Mouse (Mus musculus): ENCODE results near the gene Zfp839.
"Not testable (repeated sequence)": the region's sequence is repeated elsewhere in the genome, so short reads cannot be mapped to it uniquely, and the experiment has no call there.

Gene Zfp839

GRCm38 (mm10) chr12:110840348-110841198, 9.5 kb upstream of the Zfp839 start, which contains the start of gene Mok:
Mok (minus strand) TSS chr12:110840939.
- DNase-seq (ENCODE audit: low read depth): peak; percentile 84

GRCm38 (mm10) chr12:110841731-110842493, 8.1 kb upstream of the Zfp839 start:
- DNase-seq (ENCODE audit: low read depth): no peak

GRCm38 (mm10) chr12:110843194-110844048, 6.6 kb upstream of the Zfp839 start:
- peak; percentile 81 for DNase-seq (ENCODE audit: low read depth)

DNA sequence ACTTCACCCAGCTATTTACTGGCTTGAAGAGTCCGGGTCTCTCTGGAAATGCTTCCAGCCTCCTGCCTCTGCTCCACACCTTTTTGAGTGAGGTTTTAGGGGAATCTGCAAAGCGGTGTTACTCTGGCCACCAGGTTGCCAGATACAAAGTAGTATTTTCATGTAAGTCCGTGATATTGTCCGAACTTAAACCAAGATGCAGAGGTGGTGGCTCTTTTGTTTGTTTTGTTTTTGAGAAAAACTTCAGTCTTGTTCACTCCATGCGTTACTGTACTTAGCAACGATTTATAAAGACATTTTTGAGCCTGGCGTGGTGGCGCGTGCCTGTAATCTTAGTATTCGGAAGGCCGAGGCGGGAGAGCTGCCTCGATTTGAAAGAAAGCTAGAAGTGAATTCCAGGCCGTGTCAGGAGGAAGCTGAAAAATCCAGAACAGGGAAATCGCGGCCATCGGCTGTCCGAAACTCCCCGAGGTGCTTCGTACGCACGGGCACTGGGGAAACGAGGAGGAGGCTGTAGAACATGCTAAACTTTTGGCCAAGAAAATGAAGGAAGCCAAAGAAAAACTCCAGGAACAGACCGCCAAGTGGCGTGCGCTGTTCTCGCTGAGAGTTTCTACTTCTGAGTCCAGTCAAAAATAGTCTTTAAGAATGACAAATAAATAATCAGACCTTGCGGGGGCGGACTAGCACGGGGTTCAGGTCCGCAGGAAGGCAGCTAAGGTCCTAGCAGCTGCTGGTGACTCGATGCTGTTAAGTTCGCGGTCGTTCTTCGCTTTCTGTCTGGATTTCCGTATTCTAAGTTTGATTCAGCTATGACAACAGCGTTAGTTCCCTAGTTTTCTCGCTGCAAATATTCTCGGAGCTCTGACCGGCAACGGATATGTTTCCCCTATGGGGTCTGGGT, 5.6 kb upstream of the Zfp839 start:
- DNase-seq (ENCODE audit: low read depth): no peak

DNA sequence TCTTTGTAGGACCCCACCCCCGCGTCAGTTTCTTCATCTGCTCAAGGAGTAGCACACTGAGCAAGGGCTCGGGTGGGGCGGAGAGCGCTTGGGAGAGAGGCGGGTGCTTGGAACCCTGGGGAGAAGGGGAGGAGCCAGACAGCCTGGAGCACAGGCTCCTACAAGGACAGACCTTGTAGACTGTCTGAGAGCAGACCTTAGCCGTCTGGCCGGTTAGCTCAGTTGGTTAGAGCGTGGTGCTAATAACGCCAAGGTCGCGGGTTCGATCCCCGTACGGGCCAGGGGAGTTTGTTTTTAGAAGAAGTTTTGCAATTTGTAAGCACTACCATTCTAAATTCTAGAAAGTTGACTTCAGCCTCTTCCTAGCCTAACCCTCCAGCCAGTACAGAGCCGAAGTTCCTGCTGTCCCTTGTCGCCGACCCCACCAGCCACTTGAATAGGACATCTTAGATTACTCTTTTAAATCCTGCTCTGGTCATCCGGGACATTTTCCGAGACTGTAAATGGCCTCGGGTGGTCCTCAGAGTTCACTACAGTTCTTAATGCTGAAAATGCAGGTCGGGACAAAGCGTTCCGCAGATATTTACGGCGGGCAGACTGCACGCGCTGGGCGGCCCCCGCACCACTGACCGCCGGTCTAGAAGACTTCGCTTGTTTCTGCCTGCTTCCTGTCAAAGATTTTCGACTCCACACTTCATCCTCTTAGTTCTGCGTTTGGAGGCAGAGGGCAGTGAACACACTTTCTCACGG, 4.7 kb upstream of the Zfp839 start:
- DNase-seq (ENCODE audit: low read depth): peak; percentile 97

- DNase-seq (ENCODE audit: low read depth): no peak
Observed at GRCm38 (mm10) chr12:110846191-110846765, 3.8 kb upstream of the Zfp839 start.

DNA sequence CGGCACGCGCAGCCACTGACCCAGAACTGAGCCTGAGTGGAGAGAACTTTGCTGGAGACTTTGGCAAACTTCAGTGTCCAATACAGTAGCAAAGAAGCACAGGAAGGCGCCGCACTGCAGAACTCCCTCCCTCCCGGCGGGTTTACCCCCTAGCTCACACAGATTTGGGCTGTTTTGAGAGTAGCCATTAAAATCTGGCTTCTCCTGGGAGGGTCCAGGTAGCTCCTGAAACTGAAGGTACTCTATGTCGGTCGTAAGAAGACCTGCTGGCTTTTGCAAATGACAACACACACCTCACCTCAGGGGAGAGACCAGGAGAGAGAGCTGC, 840 bp downstream of the Zfp839 start:
- no peak for DNase-seq (ENCODE audit: low read depth)

GRCm38 (mm10) chr12:110851414-110851813, 1.4 kb downstream of the Zfp839 start:
- peak; percentile 55 for DNase-seq (ENCODE audit: low read depth)

DNA sequence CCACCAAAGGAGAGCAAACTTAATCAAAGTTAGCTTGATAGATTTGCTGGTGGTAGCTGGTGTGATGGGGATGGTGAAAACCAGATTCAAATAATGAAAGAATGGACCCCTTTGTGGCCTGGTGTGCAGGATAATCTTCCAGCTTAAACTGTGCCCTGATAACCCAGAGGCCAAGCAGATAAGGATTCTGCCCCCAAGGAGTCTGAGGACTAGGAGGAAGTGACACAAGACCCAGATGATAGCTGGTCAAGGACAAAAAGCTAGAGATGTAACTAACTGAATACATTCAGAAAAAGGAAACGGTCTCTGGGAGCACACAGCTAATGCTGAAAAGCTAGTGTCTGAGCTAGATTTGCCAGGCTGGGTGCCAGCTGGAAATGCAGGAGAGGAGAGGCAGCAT, 1.9 kb downstream of the Zfp839 start:
- no peak for DNase-seq (ENCODE audit: low read depth)

- no peak for DNase-seq (ENCODE audit: low read depth)
Observed at GRCm38 (mm10) chr12:110854786-110855737, 5.0 kb downstream of the Zfp839 start.

DNA sequence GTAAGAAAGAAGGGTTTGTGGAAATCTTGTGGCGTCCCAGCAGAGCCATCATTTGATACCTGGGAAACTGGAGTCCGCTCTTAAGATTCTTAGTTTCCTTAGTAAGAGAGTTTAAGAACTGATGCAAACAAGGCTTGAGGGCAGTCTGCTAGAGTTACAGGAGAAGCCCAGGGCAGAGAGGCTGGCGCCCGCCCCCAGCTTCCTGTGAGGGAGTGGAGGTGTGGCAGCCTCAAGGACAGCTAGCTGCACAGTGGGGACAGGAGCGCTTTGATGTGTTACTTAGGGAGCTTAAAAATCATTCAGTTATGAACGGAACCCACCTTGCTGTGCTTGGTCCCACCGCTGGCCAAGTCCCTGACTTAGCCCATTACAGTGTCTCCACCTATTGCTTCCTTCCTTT, 7.1 kb downstream of the Zfp839 start:
- no peak for DNase-seq (ENCODE audit: low read depth)

GRCm38 (mm10) chr12:110858681-110859080, 8.6 kb downstream of the Zfp839 start:
- DNase-seq (ENCODE audit: low read depth): not testable (repeated sequence)

- DNase-seq (ENCODE audit: low read depth): no peak
Observed at GRCm38 (mm10) chr12:110860293-110860692, 10.2 kb downstream of the Zfp839 start.

GRCm38 (mm10) chr12:110861256-110861655, 11.2 kb downstream of the Zfp839 start:
- DNase-seq (ENCODE audit: low read depth): no peak

- no peak for DNase-seq (ENCODE audit: low read depth)
Observed at GRCm38 (mm10) chr12:110864008-110864407, 14.0 kb downstream of the Zfp839 start.

GRCm38 (mm10) chr12:110865571-110865970, 15.5 kb downstream of the Zfp839 start:
- no peak for DNase-seq (ENCODE audit: low read depth)

DNA sequence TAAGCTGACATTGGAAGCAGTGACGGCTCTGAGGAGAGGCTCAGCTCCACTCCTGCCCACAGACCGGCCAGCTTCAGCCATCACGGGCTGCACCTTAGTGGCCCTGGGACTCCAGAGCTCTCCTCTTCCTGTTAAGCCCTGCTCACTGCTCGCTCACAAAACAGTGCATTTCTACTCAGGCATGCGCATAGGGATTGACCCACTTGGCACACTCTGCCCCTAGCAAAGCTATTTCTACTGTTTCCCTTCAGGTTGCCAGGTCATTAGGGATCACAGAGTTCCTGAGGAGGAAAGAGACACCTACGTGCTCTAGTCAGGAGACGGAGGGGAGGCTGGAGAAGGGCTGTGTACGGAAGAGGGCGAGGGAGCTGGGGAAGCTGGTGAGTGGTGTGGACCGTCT, 15.9 kb downstream of the Zfp839 start:
- no peak for DNase-seq (ENCODE audit: low read depth)

- no peak for DNase-seq (ENCODE audit: low read depth)
Observed at GRCm38 (mm10) chr12:110870107-110870506, 20.1 kb downstream of the Zfp839 start.

DNA sequence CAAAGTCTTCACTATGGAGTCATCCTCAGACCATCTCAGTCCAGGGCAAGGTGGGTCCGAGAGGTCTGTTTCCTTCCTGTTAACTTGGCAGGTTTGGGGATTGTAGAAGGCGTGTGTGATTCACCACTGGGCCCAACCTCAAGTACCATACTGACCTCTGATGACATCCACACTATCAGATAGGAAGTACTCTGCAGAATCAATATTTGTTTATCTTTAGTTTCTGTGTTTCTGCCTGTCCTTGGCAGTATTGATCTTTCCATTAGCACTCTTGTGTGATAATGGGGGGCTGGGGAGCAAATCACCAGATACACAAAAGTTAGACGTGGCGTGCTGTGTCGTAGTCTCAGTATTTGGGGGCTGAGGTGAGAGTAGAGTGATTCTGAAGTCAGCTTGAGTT, 21.2 kb downstream of the Zfp839 start:
- no peak for DNase-seq (ENCODE audit: low read depth)
